Mouse (Mus musculus) megakaryocyte, embryonic 14.5 days (primary cell): ENCODE measurements around the gene Adpgk. TPM values are rescaled to one million over a fixed set of nuclear protein-coding genes. Genes with fewer than 3 reads are reported as not detected.
A peak's percentile ranks its signal among the peaks of the same experiment; 100 is the strongest.

Experiments
- H3K27me3 ChIP-seq: replicated peaks from 2 replicates; pipeline ENCODE3; 2012; ENCODE audit warnings: inconsistent platforms
- H3K36me3 ChIP-seq: replicated peaks from 2 replicates; pipeline ENCODE3; 2012; ENCODE audit warnings: low read length, inconsistent platforms, mixed read lengths
- H3K4me1 ChIP-seq: 2 replicates; pipeline ENCODE4 v1.6.1; 2012; ENCODE audit warnings: inconsistent platforms
- H3K4me3 ChIP-seq: replicated peaks from 2 replicates; pipeline ENCODE3; 2012; ENCODE audit warnings: moderate library complexity, mild to moderate bottlenecking, inconsistent platforms
- H3K9me3 ChIP-seq: 2 replicates; pipeline ENCODE4 v1.6.1; 2012; ENCODE audit warnings: inconsistent platforms
- FLI1 ChIP-seq: IDR thresholded peaks from 2 replicates; pipeline ENCODE4 v1.6.1; 2012; ENCODE audit warnings: low read length, inconsistent platforms, mixed read lengths
- GATA1 ChIP-seq: IDR thresholded peaks from 3 replicates; pipeline ENCODE4 v1.6.1; 2012; ENCODE audit warnings: mixed read lengths, low read length, inconsistent platforms, borderline replicate concordance
- polyA plus RNA-seq: library from polyadenylated mRNA; stranded (reverse); fragments of >175 nt; gene quantifications from 2 replicates; pipeline ENCODE4 v1.2.3, GENCODE M21; 2012; ENCODE audit warnings: low replicate concordance; ENCODE audit not compliant: insufficient read depth

Adpgk gene
- polyA plus RNA-seq: 1.6 and 2.0 TPM in 2 replicates

- Histone ChIP-seq H3K36me3 (peaks cover 4% of the 10 kb centered on the region), H3K4me1 (peaks cover 59% of the 10 kb centered on the region)
- no peak for TF ChIP-seq FLI1
- no peak for TF ChIP-seq GATA1
These were observed at the start of gene Adpgk for GRCm38 (mm10) chr9:59290957-59291687. Adpgk (plus strand) TSS chr9:59291558.

GRCm38 (mm10) chr9:59245181-59245580 is 46.2 kb upstream of the Adpgk start:
- no peaks in the 10 kb centered on the region for H3K4me1 ChIP-seq
- H3K27me3 ChIP-seq: peaks cover 8% of the 10 kb centered on the region
- H3K4me3 ChIP-seq: no peak overlapping the region
- no peak for TF ChIP-seq FLI1
- TF ChIP-seq GATA1: no peak
- H3K36me3 ChIP-seq: no peaks in the 10 kb centered on the region
- H3K9me3 ChIP-seq: no peaks in the 10 kb centered on the region; the same call in 1 of the 2 replicates

More at GRCm38 (mm10) chr9:59290957-59291687, at the start of gene Adpgk:
- Histone ChIP-seq H3K4me3 (peak within 1 kb of the TSS; percentile 96), H3K27me3 (peaks cover 6% of the 10 kb centered on the region), H3K9me3 (no peaks in the 10 kb centered on the region)

GRCm38 (mm10) chr9:59246456-59247029 is 44.8 kb upstream of the Adpgk start:
- H3K4me3 ChIP-seq: no peak overlapping the region
- TF ChIP-seq FLI1: no peak
- TF ChIP-seq GATA1: no peak
- H3K4me1 ChIP-seq: no peaks in the 10 kb centered on the region
- H3K27me3 ChIP-seq: peaks cover 6% of the 10 kb centered on the region
- H3K36me3 ChIP-seq: no peaks in the 10 kb centered on the region
- no peaks in the 10 kb centered on the region; the same call in 1 of the 2 replicates for H3K9me3 ChIP-seq

GRCm38 (mm10) chr9:59249359-59249758 is 42.0 kb upstream of the Adpgk start:
- no peaks in the 10 kb centered on the region for H3K36me3 ChIP-seq
- H3K4me3 ChIP-seq: no peak overlapping the region
- TF ChIP-seq GATA1 (no peak), FLI1 (no peak)
- no peaks in the 10 kb centered on the region for H3K9me3 ChIP-seq
- H3K4me1 ChIP-seq: no peaks in the 10 kb centered on the region
- peaks cover 7% of the 10 kb centered on the region for H3K27me3 ChIP-seq

GRCm38 (mm10) chr9:59250272-59250671 is 41.1 kb upstream of the Adpgk start:
- H3K9me3 ChIP-seq: no peaks in the 10 kb centered on the region
- TF ChIP-seq FLI1: no peak
- TF ChIP-seq GATA1: no peak
- H3K36me3 ChIP-seq: no peaks in the 10 kb centered on the region
- H3K27me3 ChIP-seq: peaks cover 7% of the 10 kb centered on the region
- H3K4me1 ChIP-seq: no peaks in the 10 kb centered on the region
- no peak overlapping the region for H3K4me3 ChIP-seq

GRCm38 (mm10) chr9:59254716-59255421 is 36.5 kb upstream of the Adpgk start:
- no peaks in the 10 kb centered on the region for H3K36me3 ChIP-seq
- H3K9me3 ChIP-seq: peaks cover 27% of the 10 kb centered on the region
- no peaks in the 10 kb centered on the region for H3K4me1 ChIP-seq
- no peak overlapping the region for H3K4me3 ChIP-seq
- H3K27me3 ChIP-seq: peaks cover 18% of the 10 kb centered on the region
- no peak for TF ChIP-seq GATA1
- TF ChIP-seq FLI1: no peak

- Histone ChIP-seq H3K4me3 (no peak overlapping the region), H3K27me3 (peaks cover 24% of the 10 kb centered on the region), H3K4me1 (no peaks in the 10 kb centered on the region), H3K36me3 (no peaks in the 10 kb centered on the region), H3K9me3 (peaks cover 35% of the 10 kb centered on the region)
- TF ChIP-seq GATA1: no peak
- TF ChIP-seq FLI1: no peak
These were observed 31.4 kb upstream of the Adpgk start for GRCm38 (mm10) chr9:59259806-59260454.

GRCm38 (mm10) chr9:59266332-59266731 is 25.0 kb upstream of the Adpgk start:
- H3K4me1 ChIP-seq: no peaks in the 10 kb centered on the region
- no peak for TF ChIP-seq GATA1
- TF ChIP-seq FLI1: no peak

GRCm38 (mm10) chr9:59269728-59270127 is 21.6 kb upstream of the Adpgk start:
- Histone ChIP-seq H3K4me3 (no peak overlapping the region), H3K36me3 (no peaks in the 10 kb centered on the region), H3K4me1 (no peaks in the 10 kb centered on the region), H3K9me3 (no peaks in the 10 kb centered on the region), H3K27me3 (peaks cover 15% of the 10 kb centered on the region)
- TF ChIP-seq GATA1 (no peak), FLI1 (no peak)

More at GRCm38 (mm10) chr9:59266332-59266731, 25.0 kb upstream of the Adpgk start:
- H3K9me3 ChIP-seq: peaks cover 8% of the 10 kb centered on the region
- H3K4me3 ChIP-seq: no peak overlapping the region
- no peaks in the 10 kb centered on the region for H3K36me3 ChIP-seq
- peaks cover 14% of the 10 kb centered on the region for H3K27me3 ChIP-seq
